Mouse (Mus musculus) liver, adult 2 months (tissue): ENCODE measurements at regions not wholly inside any gene's neighbourhood (a gene's known extent, or its start where the extent isn't known, plus 50 kb on each side); places are given as distances from the start of the nearest gene placed in this dataset.

Source experiments
- DNase-seq: peaks from one replicate; pipeline ENCODE4 v3.0.0-alpha.2; 2011; ENCODE audit warnings: low read depth, low spot score; ENCODE audit errors: extremely low read depth
- H3K27ac ChIP-seq: fragments of 200-500 bp; replicated peaks from 2 replicates; pipeline ENCODE4 v1.5.1; 2012; ENCODE audit warnings: low read depth, mild to moderate bottlenecking, control low read depth, inconsistent platforms, low read length; ENCODE audit not compliant: insufficient read depth
- H3K27me3 ChIP-seq: fragments of 200-500 bp; 2 replicates; pipeline ENCODE4 v1.6.1; 2012; ENCODE audit warnings: mild to moderate bottlenecking, moderate library complexity, low read length, inconsistent platforms; ENCODE audit not compliant: control insufficient read depth, insufficient read depth
- H3K36me3 ChIP-seq: fragments of 200-500 bp; 2 replicates; pipeline ENCODE4 v1.6.1; 2012; ENCODE audit warnings: low read length, inconsistent platforms; ENCODE audit not compliant: control insufficient read depth, insufficient read depth
- H3K4me1 ChIP-seq: fragments of 200-500 bp; 2 replicates; pipeline ENCODE4 v1.6.1; 2011; ENCODE audit warnings: low read length; ENCODE audit not compliant: control insufficient read depth, insufficient read depth
- H3K4me3 ChIP-seq: fragments of 200-500 bp; 2 replicates; pipeline ENCODE4 v1.5.1; 2011; ENCODE audit warnings: low read depth, mild to moderate bottlenecking, control low read depth, low read length, moderate library complexity; ENCODE audit not compliant: insufficient read depth
- H3K79me2 ChIP-seq: fragments of 200-500 bp; 2 replicates; pipeline ENCODE4 v1.6.1; 2012; ENCODE audit warnings: inconsistent platforms, mild to moderate bottlenecking, low read length, moderate library complexity; ENCODE audit not compliant: control insufficient read depth, insufficient read depth
- H3K9ac ChIP-seq: fragments of 200-500 bp; 2 replicates; pipeline ENCODE4 v1.6.1; 2012; ENCODE audit warnings: low read depth, mild to moderate bottlenecking, control low read depth, inconsistent platforms, low read length
- CTCF ChIP-seq: fragments of 200-500 bp; IDR thresholded peaks from 2 replicates; pipeline ENCODE4 v1.5.1; 2011; ENCODE audit warnings: low read depth, low read length, control low read depth
- POLR2A ChIP-seq: fragments of 200-500 bp; IDR thresholded peaks from 2 replicates; pipeline ENCODE4 v1.6.1; 2011; ENCODE audit warnings: low read length, control low read depth; ENCODE audit not compliant: insufficient read depth; ENCODE audit errors: extremely low read depth
- WGBS: fragments of 180-500 bp; shearing (Covaris S2); methylation state at CpG from one replicate; pipeline ENCODE4 v1.1.7; 2018; 5-methylcytosine and 5-hydroxymethylcytosine counted together

GRCm38 (mm10) chr13:16316581-16316980, 304.9 kb downstream of the Inhba start:
- WGBS: 31% methylated on average over 2 of the region's 2 CpGs
- no peak overlapping the region for H3K4me3 ChIP-seq
- TF ChIP-seq POLR2A (no peak), CTCF (no peak)

GRCm38 (mm10) chr13:16317412-16317811, 305.8 kb downstream of the Inhba start:
- Histone ChIP-seq H3K4me1 (peaks cover 11% of the 10 kb centered on the region), H3K9ac (no peak overlapping the region), H3K27ac (no peak overlapping the region), H3K27me3 (no peaks in the 10 kb centered on the region), H3K36me3 (no peaks in the 10 kb centered on the region), H3K4me3 (no peak overlapping the region), H3K79me2 (no peaks in the 10 kb centered on the region)
- no peak for DNase-seq
- TF ChIP-seq CTCF (no peak), POLR2A (no peak)
- 37% methylated on average over 3 of the region's 3 CpGs for WGBS

More at GRCm38 (mm10) chr13:16316581-16316980, 304.9 kb downstream of the Inhba start:
- DNase-seq: peak; percentile 91
- Histone ChIP-seq H3K27me3 (no peaks in the 10 kb centered on the region), H3K9ac (no peak overlapping the region), H3K4me1 (peaks cover 11% of the 10 kb centered on the region), H3K27ac (0 out of 2 replicates have a peak overlapping the region, but pooled peaks have one; percentile 20), H3K36me3 (no peaks in the 10 kb centered on the region), H3K79me2 (no peaks in the 10 kb centered on the region)

GRCm38 (mm10) chr13:16320392-16320791, 308.7 kb downstream of the Inhba start:
- no peak for DNase-seq
- Histone ChIP-seq H3K27me3 (no peaks in the 10 kb centered on the region), H3K36me3 (no peaks in the 10 kb centered on the region), H3K4me3 (no peak overlapping the region), H3K9ac (no peak overlapping the region), H3K4me1 (peaks cover 11% of the 10 kb centered on the region), H3K27ac (no peak overlapping the region), H3K79me2 (no peaks in the 10 kb centered on the region)
- TF ChIP-seq CTCF (no peak), POLR2A (no peak)
- WGBS: 90% methylated on average over 4 of the region's 4 CpGs

- Histone ChIP-seq H3K4me3 (no peak overlapping the region), H3K27ac (no peak overlapping the region), H3K79me2 (no peaks in the 10 kb centered on the region), H3K4me1 (no peaks in the 10 kb centered on the region), H3K27me3 (no peaks in the 10 kb centered on the region), H3K36me3 (no peaks in the 10 kb centered on the region), H3K9ac (no peak overlapping the region)
- WGBS: 72% methylated on average over 2 of the region's 2 CpGs
- TF ChIP-seq CTCF (no peak), POLR2A (no peak)
- no peak for DNase-seq
These were observed 314.0 kb downstream of the Inhba start for GRCm38 (mm10) chr13:16325661-16326060.

- Histone ChIP-seq H3K79me2 (no peaks in the 10 kb centered on the region), H3K4me3 (no peak overlapping the region), H3K36me3 (no peaks in the 10 kb centered on the region), H3K27ac (no peak overlapping the region), H3K9ac (no peak overlapping the region), H3K4me1 (no peaks in the 10 kb centered on the region), H3K27me3 (no peaks in the 10 kb centered on the region)
- TF ChIP-seq POLR2A (no peak), CTCF (no peak)
- DNase-seq: no peak
- 92% methylated on average over 1 of the region's 1 CpGs for WGBS
These were observed 330.1 kb downstream of the Inhba start for GRCm38 (mm10) chr13:16341727-16342126.

- no peaks in the 10 kb centered on the region for H3K79me2 ChIP-seq
- WGBS: 77% methylated on average over 4 of the region's 4 CpGs
- no peaks in the 10 kb centered on the region for H3K27me3 ChIP-seq
- DNase-seq: no peak
- no peak overlapping the region for H3K27ac ChIP-seq
- no peak overlapping the region for H3K4me3 ChIP-seq
- TF ChIP-seq POLR2A (no peak), CTCF (no peak)
- no peaks in the 10 kb centered on the region for H3K4me1 ChIP-seq
- no peak overlapping the region for H3K9ac ChIP-seq
- H3K36me3 ChIP-seq: no peaks in the 10 kb centered on the region
These were observed 330.5 kb downstream of the Inhba start for GRCm38 (mm10) chr13:16342171-16342570.
